Mouse (Mus musculus) spleen, adult 18-20 months (tissue): Measurements from ENCODE around the gene Arhgap5.

Experiments used
- DNase-seq, 2 experiments: peaks; one replicate each; pipeline ENCODE4 v3.0.0; 2022; ENCODE audit warnings: mixed read lengths in 2 of 2

The Arhgap5 gene

GRCm38 (mm10) chr12:52503456-52504320 is at the start of gene Arhgap5:
Arhgap5 (plus strand) TSS chr12:52503972.
- peak; percentile 68 to 73 for DNase-seq

- DNase-seq, result no peak
These were observed 39.2 kb upstream of the Arhgap5 start for GRCm38 (mm10) chr12:52464593-52464992.

- DNase-seq, result no peak
These were observed 32.2 kb upstream of the Arhgap5 start for GRCm38 (mm10) chr12:52471621-52472020.

- no peak for DNase-seq
These were observed 29.5 kb upstream of the Arhgap5 start for GRCm38 (mm10) chr12:52473988-52474968.

- no peak for DNase-seq
These were observed 27.7 kb upstream of the Arhgap5 start for GRCm38 (mm10) chr12:52476036-52476435.

GRCm38 (mm10) chr12:52478611-52479010 is 25.2 kb upstream of the Arhgap5 start:
- DNase-seq, result no peak

GRCm38 (mm10) chr12:52479323-52479722 is 24.4 kb upstream of the Arhgap5 start:
- DNase-seq, result no peak

GRCm38 (mm10) chr12:52480851-52481250 is 22.9 kb upstream of the Arhgap5 start:
- DNase-seq, result no peak

GRCm38 (mm10) chr12:52481969-52482550 is 21.7 kb upstream of the Arhgap5 start:
- DNase-seq, result no peak

GRCm38 (mm10) chr12:52483219-52483618 is 20.6 kb upstream of the Arhgap5 start:
- no peak for DNase-seq

- no peak for DNase-seq
These were observed 15.4 kb upstream of the Arhgap5 start for GRCm38 (mm10) chr12:52488266-52488975.

GRCm38 (mm10) chr12:52493281-52493681 is 10.5 kb upstream of the Arhgap5 start:
- no peak for DNase-seq

- DNase-seq, result no peak
These were observed 6.6 kb upstream of the Arhgap5 start for GRCm38 (mm10) chr12:52497209-52497608.

- peak in 1 of 2 experiments; percentile 36 for DNase-seq
These were observed 2.6 kb upstream of the Arhgap5 start for GRCm38 (mm10) chr12:52500915-52501833.

- no peak for DNase-seq
These were observed 1.6 kb upstream of the Arhgap5 start for GRCm38 (mm10) chr12:52502161-52502560.

- DNase-seq, result no peak
These were observed 679 bp upstream of the Arhgap5 start for GRCm38 (mm10) chr12:52503131-52503455.

GRCm38 (mm10) chr12:52504331-52505181 is 784 bp downstream of the Arhgap5 start:
- DNase-seq, result peak; percentile 34 to 54

- no peak for DNase-seq
These were observed 20.9 kb downstream of the Arhgap5 start for GRCm38 (mm10) chr12:52524699-52525098.

- DNase-seq, result no peak
These were observed 21.7 kb downstream of the Arhgap5 start for GRCm38 (mm10) chr12:52525486-52525885.

- DNase-seq, result no peak
These were observed 26.0 kb downstream of the Arhgap5 start for GRCm38 (mm10) chr12:52529740-52530139.
